Mouse (Mus musculus) lung, postnatal 4 days (tissue): ENCODE data around the gene Rnf167.
A peak's percentile ranks its signal among the peaks of the same experiment; 100 is the strongest.

Source experiments
- DNase-seq, 2 experiments: peaks; one replicate each; pipeline ENCODE4 v3.0.0; 2021

Rnf167 gene

DNA sequence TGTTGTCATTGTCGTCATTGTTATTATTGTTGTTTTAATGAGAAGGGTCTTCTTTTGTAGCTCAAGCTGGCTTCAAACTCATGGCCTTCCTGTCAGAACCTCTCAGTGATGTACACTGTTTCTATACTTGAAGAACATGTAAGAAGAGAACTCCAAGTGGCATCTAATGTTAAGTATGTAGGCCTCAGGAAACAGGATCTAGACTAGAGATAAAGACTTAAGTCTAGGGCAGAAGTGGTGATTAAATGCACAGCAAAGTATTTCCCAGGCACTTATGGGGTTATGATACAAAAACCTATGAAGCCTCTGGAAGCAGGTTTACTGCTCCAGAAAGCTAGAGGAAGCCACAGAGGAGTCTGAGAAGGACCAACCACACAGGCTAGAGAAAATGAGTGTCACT, 8.7 kb upstream of the Rnf167 start:
- no peak for DNase-seq

DNA sequence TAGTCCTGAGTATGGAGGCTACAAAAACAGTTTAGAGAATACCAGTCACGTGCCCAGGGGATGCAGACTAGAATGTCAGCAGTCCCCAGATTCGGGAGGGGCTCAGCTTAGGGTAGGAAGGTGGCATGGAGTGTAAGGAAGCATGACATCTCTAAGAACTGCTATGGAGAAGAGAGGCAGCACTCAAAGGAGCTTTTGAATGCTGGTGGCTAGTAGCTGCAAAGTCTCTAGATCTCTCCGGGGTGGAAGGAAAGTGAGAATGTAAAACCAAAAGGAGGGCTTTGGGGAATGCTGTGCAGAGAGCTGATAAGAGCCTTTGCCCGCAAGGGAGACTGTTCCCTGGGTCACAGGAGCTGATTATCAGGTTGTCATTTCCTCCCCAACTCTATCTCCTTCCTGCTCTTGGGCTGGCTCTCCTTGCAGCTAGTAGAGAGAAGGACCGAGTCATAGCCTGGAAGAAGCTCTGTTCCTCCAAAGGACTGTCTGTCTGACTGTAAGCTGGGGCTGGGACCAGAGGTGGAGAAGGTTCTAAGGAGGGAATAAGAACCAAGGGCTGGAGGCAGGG, 8.2 kb upstream of the Rnf167 start, which contains the start of gene Gp1ba:
Gp1ba (plus strand) TSS at position 409 of the 565 bp plus-strand sequence.
- no peak for DNase-seq

- no peak for DNase-seq
Observed at GRCm38 (mm10) chr11:70639976-70640375, 7.1 kb upstream of the Rnf167 start.

- no peak for DNase-seq
Observed at GRCm38 (mm10) chr11:70641241-70641640, 5.8 kb upstream of the Rnf167 start.

DNA sequence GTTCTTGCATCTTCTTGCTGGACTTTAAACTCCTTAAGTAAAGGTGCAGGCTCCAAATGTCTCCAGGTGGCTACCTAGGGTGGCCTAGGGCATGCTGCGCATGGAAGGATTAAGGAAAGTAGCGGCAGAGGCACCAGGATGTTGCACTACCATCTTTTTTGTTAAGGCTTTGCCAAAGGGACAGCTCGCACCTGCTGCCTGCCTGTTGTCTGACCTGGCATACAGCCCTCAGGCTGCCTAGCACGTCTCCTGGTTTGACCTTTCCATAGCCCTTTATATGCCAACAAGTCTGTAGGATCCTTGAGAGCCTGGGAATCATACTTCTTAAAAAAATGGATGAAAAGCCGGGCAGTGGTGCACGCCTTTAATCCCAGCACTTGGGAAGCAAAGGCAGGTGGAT, 4.0 kb upstream of the Rnf167 start:
- no peak for DNase-seq

DNA sequence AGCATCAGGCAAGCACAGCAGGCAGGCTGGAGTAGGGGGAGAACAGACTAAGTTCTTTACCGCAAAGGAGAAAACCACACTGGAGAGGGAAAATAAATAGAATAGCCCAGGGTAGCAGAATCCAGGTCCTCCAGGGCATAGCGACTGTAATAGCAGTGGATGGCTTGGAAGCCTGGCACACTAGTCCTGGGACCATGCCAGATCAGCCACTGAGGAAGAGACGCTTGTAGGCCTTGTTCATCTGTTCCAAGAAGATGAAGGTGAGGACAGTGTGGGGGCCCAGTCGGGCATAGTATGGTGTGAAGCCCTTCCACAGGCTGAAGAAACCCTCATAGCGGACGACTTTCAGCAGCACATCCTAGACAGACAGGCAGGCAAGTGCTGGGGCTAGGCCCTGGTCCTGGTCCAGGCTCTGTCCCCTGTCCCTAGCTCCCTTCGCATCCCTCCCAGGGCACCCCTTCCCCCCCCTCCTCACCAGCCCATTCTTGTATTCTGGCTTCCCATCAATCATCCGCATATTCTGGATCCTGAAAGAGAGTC, 2.4 kb upstream of the Rnf167 start:
- DNase-seq: no peak

DNA sequence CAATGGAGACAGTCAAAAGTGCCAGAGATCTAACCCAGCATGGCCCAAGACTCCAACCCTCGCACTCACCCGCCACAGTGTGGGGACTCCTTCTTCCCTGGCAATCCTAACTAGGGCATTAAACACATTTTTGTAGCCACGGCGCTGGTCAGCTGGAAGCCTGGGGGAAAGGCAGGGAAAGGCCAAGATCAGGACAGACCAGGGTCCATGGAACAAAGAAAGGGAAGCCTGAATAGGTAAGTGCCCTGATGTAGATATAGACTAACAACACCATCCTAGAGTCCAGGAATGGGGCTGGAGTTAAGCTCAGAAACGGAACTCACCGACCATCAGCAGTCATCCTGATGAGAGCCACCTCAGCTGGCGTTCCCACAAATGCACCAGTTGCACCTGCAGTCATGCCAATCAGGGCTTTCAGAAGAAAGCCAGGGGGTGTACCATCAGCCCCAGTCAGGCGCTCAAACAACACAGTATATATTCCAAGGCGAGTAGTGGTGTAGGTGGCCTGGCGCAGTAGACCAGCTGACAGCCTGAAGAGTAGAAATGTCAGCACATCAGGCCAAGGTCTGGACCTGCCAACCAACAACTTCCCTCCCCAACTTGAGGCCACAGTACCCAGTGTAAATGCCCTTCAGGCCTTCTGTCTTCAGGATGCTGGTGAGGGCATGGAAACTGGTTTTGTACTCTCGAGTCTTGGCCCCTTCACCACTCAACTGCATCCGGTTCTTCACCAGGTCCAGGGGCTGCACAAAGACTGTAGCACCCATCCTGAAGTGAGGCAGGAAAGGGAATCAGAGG, 1.4 kb upstream of the Rnf167 start:
- no peak for DNase-seq

GRCm38 (mm10) chr11:70646259-70646555, 828 bp upstream of the Rnf167 start:
- no peak for DNase-seq

GRCm38 (mm10) chr11:70647716-70648420, 833 bp downstream of the Rnf167 start:
- peak; percentile 57 to 59 for DNase-seq

GRCm38 (mm10) chr11:70648512-70648911, 1.5 kb downstream of the Rnf167 start:
- no peak for DNase-seq

DNA sequence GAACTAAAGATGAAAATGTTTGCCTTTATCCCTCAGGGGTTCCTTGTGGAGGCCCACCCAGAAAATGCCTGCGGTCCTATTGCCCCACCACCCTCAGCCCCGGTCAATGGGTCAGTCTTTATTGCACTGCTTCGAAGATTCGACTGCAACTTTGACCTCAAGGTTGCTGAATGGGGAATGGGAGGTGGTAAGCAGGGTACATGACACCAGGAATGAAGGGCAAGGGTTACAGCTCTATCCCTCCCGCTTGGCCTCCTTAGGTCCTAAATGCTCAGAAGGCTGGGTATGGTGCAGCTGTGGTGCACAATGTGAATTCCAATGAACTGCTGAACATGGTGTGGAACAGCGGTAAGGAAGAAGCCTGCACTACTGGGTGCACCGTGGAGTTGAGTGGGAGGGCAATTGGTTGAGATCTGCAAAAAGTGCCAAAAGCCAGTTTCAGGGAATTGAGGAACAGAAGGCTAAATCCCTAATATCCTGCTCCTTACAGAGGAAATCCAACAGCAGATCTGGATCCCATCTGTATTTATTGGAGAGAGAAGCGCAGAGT, 2.2 kb downstream of the Rnf167 start:
- DNase-seq: no peak

DNA sequence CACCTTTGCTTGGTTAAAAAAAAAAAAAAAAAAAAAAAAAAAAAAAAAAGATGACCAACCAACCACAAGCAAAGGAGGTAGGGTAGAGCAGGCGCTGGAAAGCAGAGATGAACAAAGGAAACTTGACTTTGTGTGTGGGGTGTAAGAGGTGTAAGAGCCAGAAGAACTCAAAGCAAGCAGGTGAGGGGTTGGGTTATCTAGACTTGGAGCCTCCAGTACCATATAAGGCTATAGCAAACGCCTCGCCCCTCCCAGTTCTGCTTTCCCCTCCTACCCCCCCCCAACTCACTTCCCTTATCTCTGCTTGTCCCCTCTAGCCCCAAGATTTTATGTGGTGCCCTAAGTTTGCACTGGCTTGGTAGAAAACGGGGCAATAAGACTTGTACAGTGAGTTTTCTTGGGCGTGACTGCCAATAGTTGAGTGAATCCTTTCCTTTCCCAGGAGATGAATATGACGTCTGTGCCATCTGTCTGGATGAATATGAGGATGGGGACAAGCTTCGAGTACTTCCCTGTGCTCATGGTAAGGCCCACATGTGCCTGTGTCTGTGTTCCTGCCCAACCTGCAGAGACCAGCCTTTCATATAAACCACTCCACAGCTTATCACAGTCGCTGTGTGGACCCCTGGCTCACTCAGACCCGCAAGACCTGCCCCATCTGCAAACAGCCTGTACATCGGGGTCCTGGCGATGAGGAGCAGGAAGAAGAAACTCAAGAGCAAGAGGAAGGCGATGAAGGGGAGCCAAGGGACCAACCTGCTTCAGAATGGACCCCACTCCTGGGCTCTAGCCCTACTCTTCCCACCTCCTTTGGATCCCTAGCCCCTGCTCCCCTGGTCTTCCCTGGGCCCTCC, 3.5 kb downstream of the Rnf167 start:
- peak in 1 of 2 experiments; percentile 39 for DNase-seq

DNA sequence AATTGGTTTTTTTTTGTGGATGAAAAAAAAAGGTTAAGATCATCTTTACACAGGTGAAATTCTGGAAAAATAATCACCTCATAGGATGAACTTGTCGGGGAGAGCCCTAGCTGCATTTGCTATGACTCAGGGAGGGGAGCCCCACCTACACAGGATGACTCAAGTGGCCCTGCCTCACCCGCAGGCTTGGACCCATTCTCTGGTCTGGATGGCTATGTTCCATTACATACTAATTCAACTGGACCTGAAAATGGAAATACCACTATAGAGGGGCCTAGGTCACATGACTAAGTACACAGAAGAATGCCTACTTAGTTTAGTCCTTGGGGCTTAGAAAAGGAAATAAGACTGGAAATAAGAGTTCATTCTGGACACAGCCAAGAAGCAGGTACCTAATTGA, 4.4 kb downstream of the Rnf167 start:
- no peak for DNase-seq

DNA sequence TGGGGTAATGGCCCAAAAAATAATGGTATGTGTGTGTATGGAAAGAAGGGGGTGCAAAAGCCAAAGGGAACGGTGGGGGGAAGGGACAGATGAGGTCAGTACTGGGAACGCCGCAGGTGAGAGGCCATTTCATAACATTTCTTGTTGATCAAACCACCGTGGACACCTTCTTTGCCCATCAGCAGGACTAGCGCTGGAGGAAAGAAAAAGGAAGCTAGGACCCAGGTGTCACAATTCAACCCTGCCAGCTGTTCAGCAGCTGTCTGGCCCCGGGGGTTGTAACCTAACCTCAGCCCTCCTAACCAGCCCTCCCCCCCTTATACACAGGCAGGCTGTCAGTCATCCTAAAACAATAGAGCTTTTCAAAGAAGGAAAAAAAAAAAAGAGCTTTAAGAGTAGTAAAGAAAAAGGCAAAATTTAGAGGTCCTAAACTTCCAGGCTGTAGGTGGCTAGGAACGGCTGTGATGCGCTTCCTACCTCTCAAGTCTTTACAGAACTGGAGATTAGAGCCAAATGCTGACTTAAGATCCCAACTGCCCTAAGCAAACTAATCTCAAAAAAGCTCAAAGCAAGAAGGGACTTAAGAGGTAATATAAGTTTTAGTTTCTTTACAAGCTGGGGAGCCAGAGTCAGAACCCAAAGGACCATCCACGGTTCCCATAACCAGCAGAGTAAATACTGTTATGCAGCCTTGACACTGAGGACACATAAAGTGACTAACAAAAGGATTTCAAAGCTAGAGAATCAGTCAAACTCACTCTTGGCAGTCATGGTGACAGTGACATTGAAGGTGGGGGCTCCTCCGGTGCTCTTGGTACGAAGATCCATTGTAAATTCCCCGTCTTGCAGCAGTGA, 5.2 kb downstream of the Rnf167 start:
- no peak for DNase-seq

DNA sequence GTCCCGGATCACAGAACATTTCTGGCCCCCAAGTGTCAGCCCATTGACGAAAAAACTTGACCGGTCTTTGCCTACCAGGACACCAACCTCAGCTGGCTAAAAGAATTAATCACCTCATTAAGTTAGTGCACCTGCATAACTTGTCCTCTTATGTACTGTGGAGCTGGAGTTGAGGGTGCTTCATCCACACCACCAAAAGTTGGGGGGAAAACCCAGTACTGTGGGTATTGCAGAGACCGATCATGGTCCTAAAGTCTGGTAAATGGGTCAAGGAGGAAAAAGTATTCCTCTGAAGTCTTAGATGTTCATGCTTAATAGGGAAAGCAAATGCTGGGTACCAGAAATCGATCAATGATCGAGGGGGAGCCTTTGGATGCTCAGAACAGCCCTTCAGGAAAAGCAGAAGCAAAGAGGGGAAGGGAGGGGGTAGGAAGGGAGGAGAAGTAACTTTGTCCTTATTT, 5.9 kb downstream of the Rnf167 start:
- no peak for DNase-seq

DNA sequence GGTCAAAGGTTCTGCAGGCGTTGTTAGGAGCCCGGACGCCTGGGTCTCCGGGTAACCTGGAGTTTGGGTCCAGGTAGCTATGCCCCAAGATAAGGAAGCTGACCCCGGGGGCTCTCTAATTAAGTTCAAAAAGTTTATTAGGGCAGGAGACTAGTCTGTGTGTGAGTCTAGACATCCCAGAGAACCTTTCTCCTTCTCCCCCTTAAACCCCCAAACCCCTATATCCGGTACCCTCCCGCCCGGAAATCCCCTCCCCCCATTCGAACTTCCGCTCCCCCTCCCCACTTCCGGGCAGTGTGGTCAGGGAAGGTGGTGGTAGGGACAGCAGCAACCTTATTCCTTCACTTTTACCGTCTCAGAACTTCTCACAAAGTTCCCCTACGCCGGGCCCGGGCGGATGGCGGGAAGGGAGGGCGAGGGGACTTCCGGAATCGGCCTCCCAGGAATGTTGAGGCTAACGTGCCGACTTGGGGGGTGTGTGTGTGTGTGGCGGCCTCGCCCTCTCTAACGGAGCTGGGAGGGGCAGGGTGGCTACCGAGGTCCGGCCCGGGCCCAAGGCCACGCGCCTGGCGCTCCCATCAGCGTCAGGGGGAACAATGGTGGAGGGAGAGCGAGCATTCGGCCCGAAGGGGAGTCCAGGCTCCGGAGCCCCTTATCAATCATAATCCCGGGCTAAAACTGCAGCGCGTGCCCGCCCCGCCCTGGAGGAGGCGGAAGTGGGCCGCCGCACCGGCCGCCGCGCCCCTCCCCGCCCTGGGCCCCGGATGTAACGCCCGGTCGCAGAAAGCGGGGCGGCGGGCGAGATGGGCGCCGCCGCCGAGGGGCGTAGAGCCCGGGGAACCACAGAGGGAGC, 6.5 kb downstream of the Rnf167 start:
- DNase-seq: peak; percentile 82 to 85

DNA sequence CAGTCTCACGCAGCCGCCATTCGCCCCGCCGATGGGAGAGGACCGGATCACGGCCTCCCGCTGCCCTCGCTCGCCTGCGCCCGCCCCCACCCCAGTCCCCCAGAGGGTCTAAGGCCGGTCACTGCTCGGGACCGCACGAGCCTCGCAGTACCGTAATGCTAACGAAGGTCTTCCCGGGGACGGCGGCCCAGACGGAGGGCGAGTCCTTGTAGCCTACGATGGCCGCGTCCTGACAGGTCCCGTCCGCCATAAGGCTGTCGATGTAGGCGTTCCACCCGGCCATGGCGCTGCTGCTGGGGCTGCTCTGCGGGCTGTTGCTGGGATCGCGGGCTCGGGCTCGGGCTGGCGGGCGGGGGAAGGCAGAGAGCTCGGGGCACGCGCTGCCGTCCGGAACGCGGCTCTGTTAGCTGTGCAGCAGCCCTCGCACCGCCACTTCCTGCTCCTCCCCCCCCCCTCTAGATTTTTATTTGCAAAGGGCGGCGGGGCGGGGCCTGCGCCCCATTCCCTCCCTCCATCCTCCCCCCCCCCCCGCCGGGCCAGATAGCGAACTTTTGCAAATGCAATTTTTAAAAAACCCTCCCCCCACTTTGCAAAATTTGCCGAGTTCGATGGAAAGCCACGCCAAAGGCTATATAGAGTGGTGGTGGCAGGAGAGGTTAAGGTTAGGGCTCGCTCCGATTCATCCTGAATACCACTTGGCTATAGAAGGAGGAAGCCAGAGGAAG, 7.3 kb downstream of the Rnf167 start, which contains the start of gene Pfn1:
Pfn1 (minus strand) TSS at position 447 of the 725 bp plus-strand sequence.
- peak; percentile 85 to 88 for DNase-seq

GRCm38 (mm10) chr11:70654923-70655570, 8.0 kb downstream of the Rnf167 start:
- DNase-seq: peak; percentile 88 to 91
